Mouse (Mus musculus) adrenal gland, adult 2 months (tissue): ENCODE data around the gene Srp14. TPM values are rescaled to one million over a fixed set of nuclear protein-coding genes. Genes with fewer than 3 reads are reported as not detected.

ENCODE experiments used
- DNase-seq: peaks from one replicate; pipeline ENCODE4 v3.0.0; 2021
- polyA plus RNA-seq: library from polyadenylated mRNA; depleted of rRNA; stranded (reverse); fragments of >200 nt; gene quantifications from 2 replicates; pipeline ENCODE4 v1.2.3, GENCODE M21; 2012; rRNA removed
- total RNA-seq, 2 experiments: library from RNA; stranded (reverse); gene quantifications; 2 replicates each; pipeline ENCODE4 v1.2.3; 2021

Srp14 gene
- total and polyA plus RNA-seq, 3 experiments: 48.2 to 246 (median 181) TPM

GRCm38 (mm10) chr2:118431589-118431988, 47.9 kb downstream of the Srp14 start:
- peak; percentile 41 for DNase-seq

DNA sequence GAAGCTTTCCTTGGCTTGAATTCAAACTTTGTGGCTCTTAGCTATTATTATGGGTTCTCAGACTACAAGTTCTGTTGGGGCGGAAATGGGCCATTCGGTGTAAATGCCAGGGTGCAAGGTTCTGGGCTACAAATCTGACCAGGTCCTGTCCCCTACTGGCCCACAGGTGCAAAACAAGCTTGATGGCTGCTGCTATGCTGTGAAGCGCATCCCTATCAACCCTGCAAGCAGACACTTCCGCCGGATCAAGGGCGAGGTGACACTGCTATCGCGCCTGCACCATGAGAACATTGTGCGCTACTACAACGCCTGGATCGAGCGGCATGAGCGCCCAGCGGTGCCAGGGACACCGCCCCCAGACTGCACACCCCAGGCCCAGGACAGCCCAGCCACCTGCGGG, 48.9 kb downstream of the Srp14 start:
- DNase-seq: no peak

DNA sequence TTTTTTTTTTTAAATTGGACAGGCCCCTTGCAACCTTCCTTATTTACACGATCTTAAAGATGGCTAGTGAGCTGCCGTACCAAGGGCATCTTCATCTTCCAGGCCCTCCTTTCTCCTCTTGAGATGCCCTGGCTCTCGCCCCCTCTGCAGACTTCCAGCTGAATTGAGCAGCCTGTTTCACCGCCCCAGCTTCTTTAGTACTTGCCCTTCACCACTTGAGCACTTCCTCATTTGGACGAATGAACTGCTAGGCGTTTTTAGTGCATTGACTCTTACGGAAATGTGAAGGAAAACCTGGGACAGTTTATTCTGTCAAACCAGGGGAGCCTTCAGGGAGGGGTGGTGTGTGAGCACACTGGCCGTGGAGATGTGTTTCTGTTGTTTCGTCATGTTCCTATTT, 50.2 kb downstream of the Srp14 start:
- no peak for DNase-seq

GRCm38 (mm10) chr2:118428296-118428695, 51.2 kb downstream of the Srp14 start:
- DNase-seq: no peak

Other genes with a start within 250 kb of the Srp14 start
- gene Fsip1, start 222.7 kb downstream of the Srp14 start, total RNA-seq: under 1 TPM; 0.37 to 0.45 TPM
- gene Fsip1, start 222.7 kb downstream of the Srp14 start, polyA plus RNA-seq: not detected in 2 replicates
- 1 to 10 TPM; 3.2 to 3.3 TPM for gene Gpr176, start 106.3 kb downstream of the Srp14 start, total RNA-seq
- gene Gpr176, start 106.3 kb downstream of the Srp14 start, polyA plus RNA-seq: 1.0 and 1.5 TPM in 2 replicates
- 10 to 100 TPM; 15.1 to 17.0 TPM for gene Eif2ak4, start 91.1 kb downstream of the Srp14 start, total RNA-seq
- gene Eif2ak4, start 91.1 kb downstream of the Srp14 start, polyA plus RNA-seq: 11.2 and 11.9 TPM in 2 replicates
- 10 to 100 TPM in 1 of 2 experiments, 1 to 10 TPM in 1; 8.9 to 15.9 TPM for gene Bmf, start 70.0 kb upstream of the Srp14 start, total RNA-seq
- 29.6 and 31.1 TPM in 2 replicates for gene Bmf, start 70.0 kb upstream of the Srp14 start, polyA plus RNA-seq
- 1 to 10 TPM; 2.8 to 4.6 TPM for gene Bub1b, start 118.5 kb upstream of the Srp14 start, total RNA-seq
- gene Bub1b, start 118.5 kb upstream of the Srp14 start, polyA plus RNA-seq: 1.0 and 1.1 TPM in 2 replicates
- 10 to 100 TPM; 12.0 to 22.5 TPM for gene Pak6, start 183.6 kb upstream of the Srp14 start, total RNA-seq
- gene Pak6, start 183.6 kb upstream of the Srp14 start, polyA plus RNA-seq: 35.3 and 38.7 TPM in 2 replicates
- under 1 TPM; 0.14 to 0.35 TPM for gene Ankrd63, start 224.3 kb upstream of the Srp14 start, total RNA-seq
- gene Ankrd63, start 224.3 kb upstream of the Srp14 start, polyA plus RNA-seq: 0.26 and 0.29 TPM in 2 replicates
- 1 to 10 TPM; 1.6 to 2.4 TPM for gene Plcb2, start 248.7 kb upstream of the Srp14 start, total RNA-seq
- 0.97 and 1.4 TPM in 2 replicates for gene Plcb2, start 248.7 kb upstream of the Srp14 start, polyA plus RNA-seq